Mouse (Mus musculus) stomach, embryonic 14.5 days (tissue): ENCODE data around the gene Eepd1. TPM values are rescaled to one million over a fixed set of nuclear protein-coding genes. Genes with fewer than 3 reads are reported as not detected.

Experiments used
- polyA plus RNA-seq: library from polyadenylated mRNA; unstranded; fragments of >200 nt; fragmentation: Nextera tagmentation; extraction: Ambion mirVana; gene quantifications from 2 replicates; pipeline ENCODE4 v1.2.1, GENCODE M21; 2014

The Eepd1 gene
- polyA plus RNA-seq, 1 experiment from 2014 or later = 11.5 TPM

Other genes starting within 250 kb of the Eepd1 start
- gene Sept7, start 229.1 kb upstream of the Eepd1 start, polyA plus RNA-seq = 288 and 302 TPM in 2 replicates